Mouse (Mus musculus) hindbrain, embryonic 14.5 days (tissue): ENCODE results near the gene Spdye4a. TPM values are rescaled to one million over a fixed set of nuclear protein-coding genes. Genes with fewer than 3 reads are reported as not detected.

Source experiments
- ATAC-seq: fragments of 200-750 bp; cut with Nextera tagmentation; 2 replicates; pipeline ENCODE4 v1.8.0; 2017; ENCODE audit warnings: moderate number of reproducible peaks, mild to moderate bottlenecking, moderate TSS enrichment, moderate library complexity; ENCODE audit not compliant: low FRiP score
- DNase-seq: peaks from one replicate; pipeline ENCODE4 v3.0.0-alpha.2; 2015; ENCODE audit warnings: low spot score
- H3K27ac ChIP-seq: fragments of 300-500 bp; sonication (generic); 2 replicates; pipeline ENCODE4 v1.5.1; 2014; ENCODE audit warnings: mild to moderate bottlenecking, moderate library complexity
- H3K27me3 ChIP-seq: fragments of 300-500 bp; sonication (generic); 2 replicates; pipeline ENCODE4 v1.6.1; 2014; ENCODE audit warnings: mild to moderate bottlenecking, low read length, mixed read lengths; ENCODE audit not compliant: control insufficient read depth, insufficient read depth
- H3K36me3 ChIP-seq: fragments of 300-500 bp; sonication (generic); replicated peaks from 2 replicates; pipeline ENCODE4 v1.6.1; 2014; ENCODE audit not compliant: control insufficient read depth, insufficient read depth
- H3K4me1 ChIP-seq: fragments of 300-500 bp; sonication (generic); replicated peaks from 2 replicates; pipeline ENCODE4 v1.6.1; 2014; ENCODE audit warnings: antibody characterized with exemption, low read length, mixed read lengths; ENCODE audit not compliant: control insufficient read depth, insufficient read depth
- H3K4me2 ChIP-seq: fragments of 300-500 bp; sonication (generic); replicated peaks from 2 replicates; pipeline ENCODE4 v1.6.1; 2014; ENCODE audit warnings: mild to moderate bottlenecking, moderate library complexity
- H3K4me3 ChIP-seq: fragments of 300-500 bp; sonication (generic); replicated peaks from 2 replicates; pipeline ENCODE4 v1.5.1; 2014; ENCODE audit warnings: mild to moderate bottlenecking, low read length
- H3K9ac ChIP-seq: fragments of 300-500 bp; sonication (generic); 2 replicates; pipeline ENCODE4 v1.6.1; 2014
- H3K9me3 ChIP-seq: fragments of 300-500 bp; sonication (generic); 2 replicates; pipeline ENCODE4 v1.6.1; 2016; ENCODE audit warnings: low read length; ENCODE audit not compliant: control insufficient read depth
- WGBS: fragments of 180-500 bp; shearing (Covaris S2); extraction: QIAGEN DNeasy Blood & Tissue Kit; methylation state at CpG from one replicate; pipeline ENCODE4 v1.1.7; 2014; 5-methylcytosine and 5-hydroxymethylcytosine counted together
- polyA plus RNA-seq: library from polyadenylated mRNA; unstranded; fragments of >200 nt; fragmentation: Nextera tagmentation; extraction: Ambion mirVana; gene quantifications from 2 replicates; pipeline ENCODE4 v1.2.1, GENCODE M21; 2014

Gene Spdye4a
- polyA plus RNA-seq, result not detected in 2 replicates

- no peak for ATAC-seq
- H3K36me3 ChIP-seq, result no peaks in the 10 kb centered on the region
- no peaks in the 10 kb centered on the region for H3K4me1 ChIP-seq
- H3K27me3 ChIP-seq, result no peaks in the 10 kb centered on the region
- no peak within 1 kb of the TSS for H3K4me2 ChIP-seq
- H3K4me3 ChIP-seq, result no peak within 1 kb of the TSS
- no peak for DNase-seq
- no peak within 1 kb of the TSS for H3K27ac ChIP-seq
- peaks cover 11% of the 10 kb centered on the region for H3K9me3 ChIP-seq
- 88% methylated on average over 3 of the region's 3 CpGs for WGBS
- no peak within 1 kb of the TSS for H3K9ac ChIP-seq
Observed at GRCm38 (mm10) chr5:143226790-143227189, at the start of gene Spdye4a. Gene Spdye4a (minus strand): TSS chr5:143226890.

- no peaks in the 10 kb centered on the region for H3K9me3 ChIP-seq
- DNase-seq (no peak), ATAC-seq (no peak)
- no peak overlapping the region for H3K9ac ChIP-seq
- H3K27ac ChIP-seq, result no peak overlapping the region
- H3K27me3 ChIP-seq, result no peaks in the 10 kb centered on the region
- H3K36me3 ChIP-seq, result no peaks in the 10 kb centered on the region
- H3K4me3 ChIP-seq, result no peak overlapping the region
- H3K4me2 ChIP-seq, result no peak overlapping the region
- 61% methylated on average over 5 of the region's 5 CpGs for WGBS
- H3K4me1 ChIP-seq, result peaks cover 4% of the 10 kb centered on the region
Observed at GRCm38 (mm10) chr5:143275761-143276160, 49.1 kb upstream of the Spdye4a start.

GRCm38 (mm10) chr5:143272540-143273330, 46.0 kb upstream of the Spdye4a start:
- ATAC-seq, result no peak
- Histone ChIP-seq H3K27me3 (no peaks in the 10 kb centered on the region), H3K4me1 (peaks cover 19% of the 10 kb centered on the region), H3K36me3 (no peaks in the 10 kb centered on the region), H3K4me3 (no peak overlapping the region), H3K9ac (no peak overlapping the region), H3K27ac (no peak overlapping the region), H3K9me3 (no peaks in the 10 kb centered on the region), H3K4me2 (no peak overlapping the region)
- 88% methylated on average over 16 of the region's 16 CpGs for WGBS
- DNase-seq, result no peak

- H3K4me1 ChIP-seq, result peaks cover 19% of the 10 kb centered on the region
- H3K9ac ChIP-seq, result no peak overlapping the region
- no peaks in the 10 kb centered on the region for H3K36me3 ChIP-seq
- H3K9me3 ChIP-seq, result no peaks in the 10 kb centered on the region
- H3K4me3 ChIP-seq, result no peak overlapping the region
- 80% methylated on average over 3 of the region's 3 CpGs for WGBS
- H3K27me3 ChIP-seq, result no peaks in the 10 kb centered on the region
- H3K27ac ChIP-seq, result no peak overlapping the region
- DNase-seq (no peak), ATAC-seq (no peak)
- H3K4me2 ChIP-seq, result no peak overlapping the region
Observed at GRCm38 (mm10) chr5:143272108-143272507, 45.4 kb upstream of the Spdye4a start.

- 88% methylated on average over 6 of the region's 6 CpGs for WGBS
- no peak for ATAC-seq
- Histone ChIP-seq H3K4me2 (no peak overlapping the region), H3K27ac (no peak overlapping the region), H3K27me3 (no peaks in the 10 kb centered on the region), H3K9me3 (no peaks in the 10 kb centered on the region), H3K4me1 (peaks cover 19% of the 10 kb centered on the region), H3K9ac (0 out of 2 replicates have a peak overlapping the region, but pooled peaks have one; percentile 24), H3K36me3 (no peaks in the 10 kb centered on the region), H3K4me3 (no peak overlapping the region)
- no peak for DNase-seq
Observed at GRCm38 (mm10) chr5:143271642-143272041, 45.0 kb upstream of the Spdye4a start.

- H3K4me1 ChIP-seq, result peaks cover 22% of the 10 kb centered on the region
- WGBS, result 3% methylated on average over 12 of the region's 12 CpGs
- H3K27ac ChIP-seq, result peak overlapping the region; percentile 83; the same call in 1 of the 2 replicates
- DNase-seq, result no peak
- H3K27me3 ChIP-seq, result no peaks in the 10 kb centered on the region
- no peaks in the 10 kb centered on the region for H3K9me3 ChIP-seq
- H3K4me2 ChIP-seq, result peak overlapping the region; percentile 82
- peak overlapping the region; percentile 74 for H3K4me3 ChIP-seq
- H3K9ac ChIP-seq, result peak overlapping the region; percentile 95
- H3K36me3 ChIP-seq, result no peaks in the 10 kb centered on the region
- ATAC-seq, result peak; percentile 28; the same call in 1 of the 2 replicates
Observed at GRCm38 (mm10) chr5:143270151-143270519, 43.4 kb upstream of the Spdye4a start.

GRCm38 (mm10) chr5:143269363-143270150, 42.9 kb upstream of the Spdye4a start, which contains the start of gene Zfp316:
Gene Zfp316 (minus strand): TSS chr5:143270022.
- H3K9me3 ChIP-seq, result no peaks in the 10 kb centered on the region
- H3K4me2 ChIP-seq, result peak within 1 kb of the TSS; percentile 82
- no peaks in the 10 kb centered on the region for H3K27me3 ChIP-seq
- peaks cover 22% of the 10 kb centered on the region for H3K4me1 ChIP-seq
- peak; percentile 80 for DNase-seq
- peaks cover 4% of the 10 kb centered on the region for H3K36me3 ChIP-seq
- under 1% methylated on average over 66 of the region's 79 CpGs for WGBS
- H3K9ac ChIP-seq, result peak within 1 kb of the TSS; percentile 95
- ATAC-seq, result peak; percentile 77
- peak within 1 kb of the TSS; percentile 83 for H3K27ac ChIP-seq
- H3K4me3 ChIP-seq, result peak within 1 kb of the TSS; percentile 74

- no peak for ATAC-seq
- peaks cover 10% of the 10 kb centered on the region for H3K36me3 ChIP-seq
- H3K9me3 ChIP-seq, result no peaks in the 10 kb centered on the region
- 19% methylated on average over 8 of the region's 8 CpGs for WGBS
- H3K27ac ChIP-seq, result peak overlapping the region; percentile 83
- H3K9ac ChIP-seq, result peak overlapping the region; percentile 95
- no peak for DNase-seq
- H3K4me3 ChIP-seq, result peak overlapping the region; percentile 74
- peaks cover 22% of the 10 kb centered on the region for H3K4me1 ChIP-seq
- H3K27me3 ChIP-seq, result no peaks in the 10 kb centered on the region
- peak overlapping the region; percentile 82 for H3K4me2 ChIP-seq
Observed at GRCm38 (mm10) chr5:143268985-143269362, 42.3 kb upstream of the Spdye4a start.

GRCm38 (mm10) chr5:143266794-143267193, 40.1 kb upstream of the Spdye4a start:
- no peak for DNase-seq
- no peak for ATAC-seq
- H3K4me1 ChIP-seq, result peaks cover 22% of the 10 kb centered on the region
- no peak overlapping the region for H3K4me3 ChIP-seq
- no peak overlapping the region for H3K27ac ChIP-seq
- WGBS, result 92% methylated on average over 6 of the region's 6 CpGs
- H3K9me3 ChIP-seq, result no peaks in the 10 kb centered on the region
- H3K4me2 ChIP-seq, result no peak overlapping the region
- H3K36me3 ChIP-seq, result peaks cover 32% of the 10 kb centered on the region
- H3K27me3 ChIP-seq, result no peaks in the 10 kb centered on the region
- H3K9ac ChIP-seq, result no peak overlapping the region
